Mouse (Mus musculus) forebrain, embryonic 13.5 days (tissue): ENCODE results near the gene Rassf2. TPM values are rescaled to one million over a fixed set of nuclear protein-coding genes. Genes with fewer than 3 reads are reported as not detected.

ENCODE experiments used
- ATAC-seq: fragments of 200-750 bp; cut with Nextera tagmentation; 2 replicates; pipeline ENCODE4 v1.8.0; 2017
- H3K27ac ChIP-seq: fragments of 300-500 bp; sonication (generic); 2 replicates; pipeline ENCODE4 v1.5.1; 2015; ENCODE audit warnings: inconsistent platforms, mild to moderate bottlenecking, moderate library complexity
- H3K27me3 ChIP-seq: fragments of 300-500 bp; sonication (generic); 2 replicates; pipeline ENCODE4 v1.6.1; 2015; ENCODE audit warnings: mild to moderate bottlenecking, inconsistent platforms
- H3K36me3 ChIP-seq: fragments of 300-500 bp; sonication (generic); 2 replicates; pipeline ENCODE4 v1.6.1; 2015; ENCODE audit warnings: mild to moderate bottlenecking, inconsistent platforms; ENCODE audit not compliant: poor library complexity, severe bottlenecking
- H3K4me1 ChIP-seq: fragments of 300-500 bp; sonication (generic); 2 replicates; pipeline ENCODE4 v1.6.1; 2015; ENCODE audit warnings: inconsistent platforms
- H3K4me2 ChIP-seq: fragments of 300-500 bp; sonication (generic); 2 replicates; pipeline ENCODE4 v1.6.1; 2015; ENCODE audit warnings: inconsistent platforms, mild to moderate bottlenecking, moderate library complexity
- H3K4me3 ChIP-seq: fragments of 300-500 bp; sonication (generic); 2 replicates; pipeline ENCODE4 v1.5.1; 2015; ENCODE audit warnings: mild to moderate bottlenecking, inconsistent platforms
- H3K9ac ChIP-seq: fragments of 300-500 bp; sonication (generic); 2 replicates; pipeline ENCODE4 v1.6.1; 2015; ENCODE audit warnings: mild to moderate bottlenecking, inconsistent platforms
- H3K9me3 ChIP-seq: fragments of 300-500 bp; sonication (generic); replicated peaks from 2 replicates; pipeline ENCODE4 v1.6.1; 2016; ENCODE audit warnings: inconsistent platforms
- WGBS: fragments of 180-500 bp; shearing (Covaris S2); methylation state at CpG from one replicate; pipeline ENCODE4 v1.1.7; 2015; 5-methylcytosine and 5-hydroxymethylcytosine counted together
- polyA plus RNA-seq: library from polyadenylated mRNA; unstranded; fragments of >200 nt; fragmentation: Nextera tagmentation; extraction: Ambion mirVana; gene quantifications from 2 replicates; pipeline ENCODE4 v1.2.1, GENCODE M21; 2015

Rassf2 gene
- polyA plus RNA-seq = 21.1 and 22.1 TPM in 2 replicates

DNA sequence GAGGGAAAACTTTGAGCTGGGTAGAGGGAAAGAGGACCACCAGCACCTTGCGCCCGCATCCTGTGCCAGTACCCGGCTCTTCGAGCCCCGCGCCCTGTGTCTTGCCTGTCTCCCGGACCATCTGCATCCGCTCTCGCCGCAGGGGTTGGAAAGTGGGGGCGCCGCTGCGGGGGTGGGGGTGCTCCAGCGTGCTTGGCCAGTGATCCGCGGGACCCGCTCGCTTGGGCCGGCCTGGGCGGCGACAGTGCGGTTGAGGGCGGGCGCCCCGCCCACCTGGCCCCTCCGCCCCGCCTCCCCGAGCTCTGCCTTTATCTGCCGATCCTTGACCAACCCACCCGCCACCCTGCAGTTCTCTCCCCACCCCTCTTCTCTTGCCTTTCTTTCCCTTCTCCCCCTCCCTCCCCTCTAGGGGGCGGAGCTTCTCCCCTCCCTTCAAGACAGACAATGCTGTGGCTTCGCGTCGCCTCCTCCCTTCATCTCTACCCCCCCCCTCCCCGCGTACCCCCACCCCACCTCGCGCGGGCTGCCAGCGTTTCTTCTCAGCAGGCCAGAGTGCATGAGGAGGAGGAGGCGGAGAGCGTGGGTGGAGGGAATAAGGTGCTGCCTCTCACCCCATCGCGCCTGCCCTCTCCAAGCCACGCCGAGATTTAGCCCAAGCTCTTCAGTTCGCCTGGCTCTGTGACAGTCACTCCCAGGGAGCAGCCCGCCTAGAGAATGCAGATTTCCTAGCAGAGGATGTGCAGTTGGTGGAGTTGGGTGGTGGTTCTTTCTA is at the start of gene Rassf2:
Gene Rassf2, minus strand, starts transcription at position 613 of the 772 bp plus-strand sequence.
- Histone ChIP-seq H3K36me3 (0 out of 2 replicates have a peak, but pooled peaks cover 7% of the 10 kb centered on the region), H3K4me1 (peaks cover 38% of the 10 kb centered on the region), H3K27me3 (no peaks in the 10 kb centered on the region), H3K4me3 (peak within 1 kb of the TSS; percentile 67), H3K27ac (peak within 1 kb of the TSS; percentile 90), H3K9me3 (no peaks in the 10 kb centered on the region), H3K4me2 (peak within 1 kb of the TSS; percentile 95), H3K9ac (peak within 1 kb of the TSS; percentile 83)
- peak; percentile 91 for ATAC-seq
- 1% methylated on average over 41 of the region's 48 CpGs for WGBS

DNA sequence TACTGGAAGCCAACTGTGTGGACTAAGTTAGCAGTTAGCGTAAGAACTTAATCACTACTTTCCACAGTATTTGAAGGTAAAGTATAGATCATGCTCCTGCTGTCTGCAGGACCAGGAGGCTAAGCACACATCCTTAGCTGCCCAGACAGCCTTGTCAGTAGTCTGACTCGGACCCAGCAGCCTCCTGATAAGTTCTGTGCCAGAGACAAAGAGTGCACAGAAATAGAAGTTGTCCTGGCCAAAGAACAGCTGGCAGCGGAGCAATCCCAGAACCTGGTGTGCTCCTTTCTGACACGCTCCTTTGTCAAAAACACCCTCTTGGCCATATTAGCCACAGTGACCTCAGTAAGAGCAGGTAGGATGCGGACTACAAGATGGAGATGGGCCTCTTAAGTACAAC is 49.1 kb upstream of the Rassf2 start:
- no peak for ATAC-seq
- Histone ChIP-seq H3K36me3 (peaks cover 35% of the 10 kb centered on the region), H3K9me3 (no peaks in the 10 kb centered on the region), H3K4me2 (no peak overlapping the region), H3K27ac (no peak overlapping the region), H3K27me3 (no peaks in the 10 kb centered on the region), H3K4me1 (no peaks in the 10 kb centered on the region), H3K9ac (no peak overlapping the region), H3K4me3 (no peak overlapping the region)
- 84% methylated on average over 5 of the region's 5 CpGs for WGBS

DNA sequence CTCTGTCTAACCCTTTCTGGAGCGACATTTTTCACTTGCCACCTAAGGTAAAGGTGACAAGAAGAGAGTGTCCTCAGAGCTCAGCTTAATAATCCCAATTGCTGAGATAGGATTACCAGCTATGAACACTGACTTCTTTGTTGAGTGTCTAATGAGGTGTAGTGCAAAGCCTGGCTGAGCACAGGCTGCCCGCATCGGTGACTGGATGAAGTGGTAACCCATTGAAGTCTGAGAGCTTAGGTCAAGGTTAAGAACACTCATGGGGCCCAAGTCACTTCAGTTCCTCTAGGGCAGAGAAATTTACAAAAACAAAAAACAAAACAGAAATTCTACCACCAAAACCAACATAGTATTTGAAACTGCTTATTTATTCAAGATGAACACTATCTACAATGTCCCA is 43.0 kb upstream of the Rassf2 start:
- 70% methylated on average over 3 of the region's 3 CpGs for WGBS
- no peaks in the 10 kb centered on the region for H3K4me1 ChIP-seq
- peaks cover 54% of the 10 kb centered on the region for H3K36me3 ChIP-seq
- H3K27ac ChIP-seq = no peak overlapping the region
- H3K27me3 ChIP-seq = no peaks in the 10 kb centered on the region
- H3K9me3 ChIP-seq = no peaks in the 10 kb centered on the region
- no peak for ATAC-seq
- H3K4me2 ChIP-seq = no peak overlapping the region
- H3K9ac ChIP-seq = no peak overlapping the region
- H3K4me3 ChIP-seq = no peak overlapping the region

DNA sequence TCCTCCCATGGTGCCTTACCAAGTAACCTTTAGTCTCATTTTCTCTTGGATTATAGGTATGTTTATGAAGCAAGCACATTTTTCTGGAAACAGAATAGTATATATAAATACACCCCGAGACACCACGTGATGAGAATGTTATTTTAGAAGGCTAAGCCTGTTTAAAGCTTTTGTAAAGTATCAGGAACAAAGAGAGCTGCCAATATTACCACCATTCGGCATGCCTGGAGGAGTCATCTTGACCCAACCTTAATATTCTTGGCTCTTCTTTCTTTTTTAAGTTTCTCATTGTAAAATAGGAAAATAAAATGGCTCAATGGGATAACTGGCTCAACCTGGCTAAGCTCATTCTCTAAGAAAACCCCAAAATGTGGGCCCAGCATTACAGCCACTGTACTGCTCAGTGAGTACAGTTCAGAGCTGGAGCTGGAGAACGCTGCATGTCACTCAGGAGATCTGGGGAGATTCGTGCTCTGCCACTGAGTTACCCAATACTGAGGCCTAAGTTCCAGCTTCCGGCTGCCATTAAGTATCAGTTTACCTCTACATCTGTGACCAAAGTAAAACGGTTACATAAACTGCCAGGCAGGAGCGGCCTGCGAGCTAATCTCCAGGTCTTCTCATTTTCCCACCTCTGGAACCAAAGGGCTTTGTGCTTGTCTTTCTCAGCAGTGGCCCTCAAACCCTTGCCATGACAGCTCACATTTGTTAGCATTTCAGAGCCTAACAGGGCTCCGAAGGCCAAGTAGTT is 40.1 kb upstream of the Rassf2 start:
- Histone ChIP-seq H3K27me3 (no peaks in the 10 kb centered on the region), H3K27ac (no peak overlapping the region), H3K4me3 (no peak overlapping the region), H3K9ac (no peak overlapping the region), H3K36me3 (peaks cover 53% of the 10 kb centered on the region), H3K4me2 (no peak overlapping the region), H3K9me3 (no peaks in the 10 kb centered on the region), H3K4me1 (no peaks in the 10 kb centered on the region)
- WGBS = 89% methylated on average over 10 of the region's 10 CpGs
- no peak for ATAC-seq

DNA sequence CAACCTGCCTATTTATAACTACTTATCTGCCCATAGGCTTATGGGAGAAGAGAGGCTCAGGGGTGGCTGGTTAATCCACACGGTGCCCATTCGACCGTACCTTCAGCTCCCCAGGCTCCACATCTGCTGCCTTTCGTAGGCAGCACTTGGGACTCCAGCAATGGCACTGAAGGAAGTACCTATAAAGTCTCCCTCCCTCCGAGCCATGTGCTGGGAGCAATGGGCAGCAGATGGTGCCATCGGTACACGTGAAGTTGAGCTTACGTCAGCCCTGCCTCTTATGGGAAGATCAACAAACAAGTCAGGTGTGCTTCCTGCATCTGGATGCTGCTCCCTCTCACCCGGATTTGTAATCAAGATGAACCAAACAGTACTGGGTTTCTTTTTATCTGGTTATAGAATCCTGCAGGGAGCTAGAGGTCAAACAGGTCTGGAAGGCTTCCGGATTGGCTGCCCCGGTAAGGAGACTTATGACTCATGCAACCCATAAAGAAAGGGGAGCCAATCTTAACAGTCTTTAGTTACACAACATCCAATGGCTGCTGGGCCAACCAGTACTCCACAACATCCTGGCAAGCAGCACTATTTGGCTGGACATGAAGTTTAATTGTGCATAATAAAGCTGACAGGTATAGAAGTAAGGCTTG is 34.2 kb upstream of the Rassf2 start:
- Histone ChIP-seq H3K27ac (no peak overlapping the region), H3K27me3 (no peaks in the 10 kb centered on the region), H3K4me1 (no peaks in the 10 kb centered on the region), H3K9me3 (no peaks in the 10 kb centered on the region), H3K9ac (no peak overlapping the region), H3K36me3 (peaks cover 54% of the 10 kb centered on the region), H3K4me3 (no peak overlapping the region), H3K4me2 (no peak overlapping the region)
- 81% methylated on average over 11 of the region's 11 CpGs for WGBS
- ATAC-seq = no peak

DNA sequence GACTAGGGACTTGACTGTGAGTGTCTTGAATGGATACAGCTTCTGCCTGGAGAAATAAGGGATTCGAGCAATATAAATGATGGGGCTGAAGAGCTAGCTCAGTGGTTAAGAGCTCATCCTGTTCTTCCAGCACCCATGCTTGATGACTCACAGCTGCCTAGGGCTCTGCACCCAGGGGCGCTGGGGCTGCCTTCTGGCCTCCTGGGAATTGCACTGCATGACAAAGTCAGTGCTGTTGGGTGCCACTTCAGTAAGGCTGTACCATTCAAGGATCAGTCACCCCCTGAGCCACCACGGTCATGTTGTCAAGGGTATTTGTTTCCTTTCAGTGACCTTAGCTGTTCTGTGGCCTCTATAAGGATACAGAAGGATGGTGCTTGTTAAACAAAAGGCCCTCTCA is 33.7 kb upstream of the Rassf2 start:
- no peaks in the 10 kb centered on the region for H3K9me3 ChIP-seq
- ATAC-seq = no peak
- no peak overlapping the region for H3K4me2 ChIP-seq
- no peak overlapping the region for H3K9ac ChIP-seq
- no peak overlapping the region for H3K27ac ChIP-seq
- no peaks in the 10 kb centered on the region for H3K4me1 ChIP-seq
- peaks cover 54% of the 10 kb centered on the region for H3K36me3 ChIP-seq
- WGBS = 87% methylated on average over 3 of the region's 3 CpGs
- H3K27me3 ChIP-seq = no peaks in the 10 kb centered on the region
- no peak overlapping the region for H3K4me3 ChIP-seq

DNA sequence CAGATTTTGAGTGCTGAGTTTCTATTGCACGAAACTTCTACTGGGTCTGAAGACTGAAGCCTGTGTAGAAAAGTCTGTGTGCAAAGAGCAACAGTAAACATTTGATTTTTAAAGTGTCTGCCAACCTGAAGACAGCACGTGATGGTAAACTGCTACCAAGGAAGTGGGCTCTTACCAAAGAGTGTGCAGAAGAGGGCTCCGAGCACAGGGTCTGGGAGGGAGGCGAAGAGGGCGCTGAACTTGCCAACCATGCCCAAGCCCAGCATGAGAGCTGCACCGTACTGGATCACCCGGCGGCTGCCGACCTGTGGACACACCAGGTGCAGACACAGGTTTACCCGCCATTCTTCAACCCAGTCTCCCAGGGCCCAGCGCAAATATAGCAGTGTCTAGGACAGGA is 31.8 kb upstream of the Rassf2 start:
- Histone ChIP-seq H3K4me2 (no peak overlapping the region), H3K27ac (no peak overlapping the region), H3K36me3 (peaks cover 69% of the 10 kb centered on the region), H3K9me3 (no peaks in the 10 kb centered on the region), H3K9ac (no peak overlapping the region), H3K4me3 (no peak overlapping the region), H3K4me1 (no peaks in the 10 kb centered on the region), H3K27me3 (no peaks in the 10 kb centered on the region)
- 97% methylated on average over 8 of the region's 11 CpGs for WGBS
- no peak for ATAC-seq

DNA sequence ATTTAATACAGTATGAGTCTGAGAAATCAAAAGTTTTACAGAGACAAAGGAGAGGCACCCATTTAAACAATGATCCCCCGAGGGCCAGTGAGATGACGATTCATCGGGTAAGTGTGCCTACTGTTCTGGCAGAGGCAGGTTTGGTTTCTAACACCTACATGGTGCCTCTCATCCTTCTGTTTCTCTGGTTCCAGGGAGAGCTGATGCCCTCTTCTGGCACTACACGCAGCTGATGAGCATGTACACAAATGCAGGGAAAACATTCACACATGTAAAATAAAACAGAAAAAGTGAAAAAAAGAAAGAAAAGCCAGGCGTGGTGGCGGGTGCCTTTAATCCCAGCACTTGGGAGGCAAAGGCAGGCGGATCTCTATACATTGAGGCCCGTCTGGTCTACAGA is 29.9 kb upstream of the Rassf2 start:
- Histone ChIP-seq H3K4me3 (no peak overlapping the region), H3K9ac (no peak overlapping the region), H3K4me1 (no peaks in the 10 kb centered on the region), H3K27me3 (no peaks in the 10 kb centered on the region), H3K4me2 (no peak overlapping the region), H3K27ac (no peak overlapping the region), H3K9me3 (no peaks in the 10 kb centered on the region), H3K36me3 (peaks cover 73% of the 10 kb centered on the region)
- no peak for ATAC-seq
- WGBS = 86% methylated on average over 8 of the region's 8 CpGs

DNA sequence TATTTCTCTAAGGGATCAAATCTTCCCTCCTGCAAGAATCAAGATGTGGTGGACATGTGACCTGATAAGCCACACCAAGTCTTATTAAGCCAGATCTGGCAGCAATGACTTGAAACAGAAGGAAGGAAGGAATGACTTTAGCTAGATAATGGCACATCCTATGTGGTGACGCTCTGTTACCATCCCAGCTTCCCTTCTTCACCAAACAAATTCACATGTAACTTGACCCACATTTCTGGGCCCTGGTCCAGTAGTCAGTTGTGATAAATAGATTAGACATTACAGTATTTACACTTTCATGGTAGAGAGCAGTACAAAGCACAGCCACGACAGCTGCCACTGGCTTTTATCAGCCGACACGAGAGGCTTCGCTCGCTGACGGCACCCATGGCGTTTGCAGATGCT is 25.3 kb upstream of the Rassf2 start:
- no peaks in the 10 kb centered on the region for H3K9me3 ChIP-seq
- peaks cover 56% of the 10 kb centered on the region for H3K36me3 ChIP-seq
- no peaks in the 10 kb centered on the region for H3K27me3 ChIP-seq
- H3K27ac ChIP-seq = no peak overlapping the region
- H3K9ac ChIP-seq = no peak overlapping the region
- WGBS = 90% methylated on average over 8 of the region's 8 CpGs
- H3K4me1 ChIP-seq = no peaks in the 10 kb centered on the region
- no peak overlapping the region for H3K4me2 ChIP-seq
- no peak overlapping the region for H3K4me3 ChIP-seq
- no peak for ATAC-seq

DNA sequence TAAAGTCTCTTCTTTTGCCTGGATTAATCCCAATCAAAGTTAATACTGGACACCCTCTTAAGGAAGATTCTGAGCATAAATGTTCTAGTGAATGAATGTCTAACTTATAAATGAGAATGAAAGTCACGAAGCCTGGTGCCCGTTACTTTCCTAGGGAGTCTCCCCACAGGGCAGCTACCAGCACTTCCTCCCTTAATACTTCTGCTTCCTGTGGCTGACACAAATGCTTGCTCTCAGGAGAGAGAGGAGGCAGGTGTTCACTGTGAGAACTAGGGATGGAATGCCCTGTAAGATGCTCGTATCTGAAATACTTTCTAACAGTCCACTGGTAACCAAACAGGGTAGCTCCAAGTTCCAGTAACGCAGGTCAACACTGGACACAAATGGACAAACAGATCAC is 23.8 kb upstream of the Rassf2 start:
- no peaks in the 10 kb centered on the region for H3K27me3 ChIP-seq
- no peak overlapping the region for H3K4me3 ChIP-seq
- no peak overlapping the region for H3K4me2 ChIP-seq
- H3K36me3 ChIP-seq = peaks cover 47% of the 10 kb centered on the region
- no peaks in the 10 kb centered on the region for H3K9me3 ChIP-seq
- H3K27ac ChIP-seq = no peak overlapping the region
- no peak overlapping the region for H3K9ac ChIP-seq
- no peak for ATAC-seq
- H3K4me1 ChIP-seq = no peaks in the 10 kb centered on the region
- 93% methylated on average over 4 of the region's 4 CpGs for WGBS

DNA sequence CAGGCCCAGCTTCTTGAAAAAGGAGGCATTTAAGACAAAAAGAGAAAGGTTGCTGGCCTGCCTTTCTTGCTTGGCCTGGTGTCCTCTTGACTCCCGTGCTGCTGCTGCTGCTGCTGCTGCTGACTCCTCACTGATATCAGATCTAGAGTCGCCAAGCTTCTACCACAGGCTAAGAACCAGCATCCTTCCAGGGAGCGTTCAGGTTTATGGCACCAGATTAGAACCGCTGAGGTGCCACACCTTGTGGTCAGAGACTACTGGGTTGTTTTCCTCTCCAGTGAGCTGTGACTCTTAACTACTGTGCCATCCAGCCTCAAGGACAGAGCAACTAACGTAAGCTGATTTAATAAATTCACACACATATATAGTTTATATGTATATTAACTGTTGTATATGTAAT is 21.7 kb upstream of the Rassf2 start:
- H3K4me2 ChIP-seq = no peak overlapping the region
- no peaks in the 10 kb centered on the region for H3K4me1 ChIP-seq
- no peaks in the 10 kb centered on the region for H3K9me3 ChIP-seq
- H3K36me3 ChIP-seq = peaks cover 30% of the 10 kb centered on the region
- ATAC-seq = no peak
- WGBS = 91% methylated on average over 5 of the region's 5 CpGs
- H3K4me3 ChIP-seq = no peak overlapping the region
- H3K9ac ChIP-seq = no peak overlapping the region
- no peak overlapping the region for H3K27ac ChIP-seq
- no peaks in the 10 kb centered on the region for H3K27me3 ChIP-seq

DNA sequence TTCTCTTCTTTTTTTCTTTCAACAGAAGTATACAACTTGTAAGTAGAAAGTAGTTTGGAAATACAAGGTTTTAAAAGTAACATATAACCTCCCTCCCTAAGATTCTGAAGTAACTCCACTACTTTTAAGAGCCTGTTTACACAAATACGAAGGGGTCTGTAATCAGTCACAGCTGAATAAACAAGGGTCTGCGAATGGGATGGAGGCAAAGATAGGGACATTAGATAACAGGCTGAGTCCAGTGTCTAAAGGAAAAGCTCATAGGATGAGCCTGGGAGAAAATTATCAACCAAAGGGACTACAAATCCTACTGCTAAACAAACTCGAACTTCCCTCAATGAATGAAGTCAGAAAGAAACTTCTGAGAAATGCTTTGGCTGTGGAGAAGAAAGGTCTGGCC is 19.9 kb upstream of the Rassf2 start:
- Histone ChIP-seq H3K36me3 (peaks cover 11% of the 10 kb centered on the region; the same call in 1 of the 2 replicates), H3K9ac (no peak overlapping the region), H3K27me3 (no peaks in the 10 kb centered on the region), H3K4me1 (no peaks in the 10 kb centered on the region), H3K4me2 (no peak overlapping the region), H3K4me3 (no peak overlapping the region), H3K27ac (no peak overlapping the region), H3K9me3 (no peaks in the 10 kb centered on the region)
- ATAC-seq = no peak
- 64% methylated on average over 3 of the region's 3 CpGs for WGBS
